Mouse (Mus musculus) right cerebral cortex, adult 2 months (tissue): ENCODE measurements around the gene Mrpl58.

Experiments
- DNase-seq, 2 experiments: peaks; one replicate each; pipeline ENCODE4 v3.0.0; 2021 to 2022; ENCODE audit warnings: low spot score in 2 of 2

Mrpl58 gene

GRCm38 (mm10) chr11:115455619-115456018 lies 52.1 kb downstream of the Mrpl58 start:
- DNase-seq: no peak

- no peak for DNase-seq
These were observed 52.6 kb downstream of the Mrpl58 start for GRCm38 (mm10) chr11:115456182-115456581.

- no peak for DNase-seq
These were observed 53.9 kb downstream of the Mrpl58 start for GRCm38 (mm10) chr11:115457405-115457804.

DNA sequence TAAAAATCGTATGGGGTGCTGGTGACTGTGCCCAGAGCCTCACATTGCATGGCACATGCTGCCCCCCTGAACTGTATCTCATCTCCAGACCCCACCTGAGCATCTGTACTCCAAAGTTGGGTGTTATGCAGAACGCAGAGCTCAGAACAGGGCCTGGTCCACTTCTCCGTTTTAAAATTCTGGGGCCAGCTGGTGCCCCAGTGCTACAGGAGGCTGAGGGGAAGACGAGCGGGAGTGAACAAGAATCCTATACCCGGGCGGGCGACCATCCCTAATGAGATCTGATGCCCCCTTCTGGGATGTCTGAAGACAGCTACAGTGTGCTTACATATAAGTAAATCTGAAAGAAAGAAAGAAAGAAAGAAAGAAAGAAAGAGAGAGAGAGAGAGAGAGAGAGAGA lies 57.4 kb downstream of the Mrpl58 start:
- DNase-seq: no peak

GRCm38 (mm10) chr11:115461846-115462242 lies 58.3 kb downstream of the Mrpl58 start:
- no peak for DNase-seq
